Mouse (Mus musculus) layer of hippocampus, adult 18-20 months (tissue): ENCODE data around the gene Syt14. TPM values are rescaled to one million over a fixed set of nuclear protein-coding genes. Genes with fewer than 3 reads are reported as not detected.

Experiments
- DNase-seq, 2 experiments: peaks; one replicate each; pipeline ENCODE4 v3.0.0; 2022; ENCODE audit warnings: low spot score in 2 of 2
- total RNA-seq, 2 experiments: library from RNA; stranded (reverse); gene quantifications; 2 replicates each; pipeline ENCODE4 v1.2.3; 2021

Gene Syt14
- total RNA-seq, 2 experiments from 2014 or later: 26.3 to 27.4 TPM

DNA sequence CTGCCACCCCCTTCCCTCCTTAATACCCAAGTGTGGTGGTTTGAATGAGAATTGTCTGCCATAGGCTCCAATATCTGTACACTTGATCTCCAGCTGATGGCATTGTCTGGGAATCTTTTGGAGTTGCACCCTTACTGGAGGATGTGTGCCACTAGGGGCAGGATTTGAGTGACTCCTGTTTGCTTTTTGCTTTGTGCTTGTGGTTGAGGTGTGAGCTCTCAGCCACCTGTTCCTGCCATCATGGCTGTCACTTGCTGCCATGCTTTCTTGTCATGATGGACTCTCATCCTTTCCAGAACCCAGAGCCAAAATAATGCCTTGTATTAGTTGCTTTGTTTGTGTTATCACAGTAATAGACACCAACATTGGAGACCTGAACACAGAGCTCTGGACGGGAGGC is 165.8 kb downstream of the Syt14 start:
- no peak for DNase-seq

DNA sequence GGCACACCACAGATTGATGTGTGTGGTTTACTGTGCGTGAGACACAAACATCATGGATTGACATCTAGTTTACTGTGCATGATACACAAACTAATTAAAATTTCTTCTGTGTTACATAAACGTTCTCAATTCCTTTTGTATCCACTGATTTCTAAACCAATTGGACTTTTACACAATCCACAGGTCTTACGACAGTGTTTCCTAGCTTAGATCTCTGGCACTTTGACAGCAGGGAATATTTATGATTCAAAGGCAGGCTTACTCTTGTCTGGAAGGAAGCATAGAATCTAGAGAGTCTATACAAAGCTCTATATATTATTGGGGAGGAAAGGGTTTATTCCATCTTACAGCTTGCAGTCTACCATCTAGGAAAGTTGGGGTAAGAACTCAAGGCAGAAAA is 171.1 kb downstream of the Syt14 start:
- DNase-seq: no peak

DNA sequence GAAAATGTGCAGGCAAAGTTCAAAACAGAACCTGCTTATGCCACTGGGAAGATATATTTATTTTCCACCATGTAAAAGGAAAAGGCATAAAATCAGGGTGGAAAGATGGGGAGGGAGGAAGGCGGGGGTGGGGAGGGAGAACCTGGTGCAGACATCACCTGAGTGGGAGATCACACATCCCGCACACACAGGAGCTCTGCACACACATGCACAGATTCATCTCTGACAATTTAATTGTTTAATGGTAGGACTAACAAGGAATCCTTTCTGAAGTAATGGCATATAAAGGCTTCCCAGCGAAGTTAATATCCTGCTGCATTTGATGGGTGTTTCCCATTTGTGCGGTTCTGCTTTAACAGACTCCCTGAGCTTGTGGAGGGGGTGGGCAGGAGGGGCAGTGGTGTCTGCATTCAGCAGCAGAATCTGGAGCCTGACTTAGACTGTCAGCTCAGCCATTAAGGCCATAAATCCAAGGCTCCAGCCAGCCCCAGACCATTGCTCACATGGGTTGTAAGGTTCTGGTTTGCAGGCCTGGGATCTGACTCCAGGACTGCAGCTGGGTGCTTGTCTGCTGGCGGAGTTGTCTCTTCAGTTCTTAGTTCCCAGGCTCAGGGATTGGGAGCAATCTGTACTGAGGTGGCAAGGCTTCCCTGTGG is 174.1 kb downstream of the Syt14 start:
- no peak for DNase-seq

GRCm38 (mm10) chr1:192860273-192860672 is 175.3 kb downstream of the Syt14 start:
- no peak for DNase-seq

GRCm38 (mm10) chr1:192857582-192857981 is 178.0 kb downstream of the Syt14 start:
- no peak for DNase-seq

GRCm38 (mm10) chr1:192856931-192857330 is 178.6 kb downstream of the Syt14 start:
- DNase-seq: no peak

DNA sequence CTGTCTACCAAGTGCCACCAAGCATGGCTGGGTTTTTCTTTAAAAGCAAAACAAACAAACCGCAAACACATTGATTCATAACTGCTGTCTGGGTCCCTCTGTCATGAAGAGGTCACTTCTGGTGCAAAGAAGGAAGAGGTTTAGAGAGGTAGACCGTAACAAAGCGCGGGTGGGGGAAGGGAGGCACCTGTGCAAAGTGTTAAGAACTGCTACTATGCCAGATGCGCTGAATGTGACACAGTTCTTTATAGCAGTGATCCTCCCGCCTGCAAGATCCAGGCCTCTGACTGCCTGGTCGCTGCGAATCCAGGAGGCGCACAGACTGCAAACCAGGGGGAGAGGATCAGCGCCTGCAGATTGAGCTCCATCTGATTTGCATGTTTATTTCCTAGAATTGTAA is 179.2 kb downstream of the Syt14 start:
- peak in 1 of 2 experiments; percentile 28 for DNase-seq

GRCm38 (mm10) chr1:192855474-192856230 is 179.9 kb downstream of the Syt14 start, which contains the start of gene Sertad4:
TSS of gene Sertad4 (minus strand) at chr1:192855756.
- peak in 1 of 2 experiments; percentile 30 for DNase-seq

GRCm38 (mm10) chr1:192854819-192855271 is 180.7 kb downstream of the Syt14 start:
- peak in 1 of 2 experiments; percentile 24 for DNase-seq

GRCm38 (mm10) chr1:192853988-192854818 is 181.4 kb downstream of the Syt14 start:
- no peak for DNase-seq

- no peak for DNase-seq
Observed at GRCm38 (mm10) chr1:192853429-192853828, 182.1 kb downstream of the Syt14 start.

DNA sequence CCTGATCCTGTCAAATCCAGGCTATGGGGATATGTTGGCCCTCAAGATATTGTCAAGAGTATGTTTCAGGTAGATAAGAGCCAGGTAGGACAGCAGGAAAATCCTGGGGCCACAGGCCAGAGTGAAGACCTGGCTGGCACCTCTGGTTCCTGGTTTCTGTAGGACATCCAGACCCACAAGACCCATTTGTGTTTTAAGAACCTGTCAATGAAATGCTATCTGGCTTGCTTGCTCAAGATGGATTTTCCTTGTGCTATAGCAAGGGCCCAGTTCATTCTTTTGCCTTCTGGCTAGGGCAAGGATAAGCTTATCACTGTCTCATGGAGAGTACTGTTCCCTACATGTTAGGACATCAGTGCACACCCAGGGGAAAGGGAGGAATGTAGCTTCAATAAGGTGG is 183.5 kb downstream of the Syt14 start:
- no peak for DNase-seq

DNA sequence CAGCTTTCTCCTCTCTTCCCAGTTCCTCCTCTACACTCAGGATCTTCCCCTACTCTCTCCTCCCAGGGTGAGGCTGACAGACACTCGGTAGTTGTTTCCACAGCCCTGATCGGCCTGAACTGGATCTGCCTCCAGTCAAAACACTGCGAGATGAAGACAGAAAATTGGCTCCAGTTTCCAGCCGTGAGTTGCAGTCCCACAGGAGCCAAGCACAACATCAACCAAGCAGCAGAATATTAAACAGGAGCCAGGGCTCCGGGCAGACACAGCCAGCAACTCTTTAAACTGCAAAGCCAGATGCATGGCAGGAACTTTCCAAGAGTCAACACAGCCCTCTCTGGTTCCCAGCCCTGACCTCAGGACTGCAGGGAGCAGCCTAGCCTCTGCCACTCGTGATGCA is 183.9 kb downstream of the Syt14 start:
- DNase-seq: no peak

GRCm38 (mm10) chr1:192851126-192851525 is 184.4 kb downstream of the Syt14 start:
- DNase-seq: no peak

GRCm38 (mm10) chr1:192849616-192850015 is 186.0 kb downstream of the Syt14 start:
- no peak for DNase-seq

GRCm38 (mm10) chr1:192847254-192847653 is 188.3 kb downstream of the Syt14 start:
- no peak for DNase-seq

Other genes with a start within 250 kb of the Syt14 start
- 10 to 100 TPM; 12.8 to 13.5 TPM for gene Sertad4, start 180.0 kb downstream of the Syt14 start, total RNA-seq
- 10 to 100 TPM; 24.4 to 26.8 TPM for gene Diexf, start 94.5 kb upstream of the Syt14 start, total RNA-seq
- gene Irf6, start 117.3 kb upstream of the Syt14 start, total RNA-seq: under 1 TPM; 0.81 to 0.92 TPM
- gene A130010J15Rik, start 132.3 kb upstream of the Syt14 start, total RNA-seq: 1 to 10 TPM; 4.1 to 4.8 TPM
- gene Traf3ip3, start 165.9 kb upstream of the Syt14 start, total RNA-seq: 1 to 10 TPM; 1.4 to 1.9 TPM
- under 1 TPM; 0.81 to 0.89 TPM for gene Lamb3, start 171.9 kb upstream of the Syt14 start, total RNA-seq
- 10 to 100 TPM; 38.2 to 40.7 TPM for gene Hsd11b1, start 228.3 kb upstream of the Syt14 start, total RNA-seq
- 10 to 100 TPM in 1 of 2 experiments, 1 to 10 TPM in 1; 9.4 to 10.2 TPM for gene G0s2, start 237.4 kb upstream of the Syt14 start, total RNA-seq